Mouse (Mus musculus) retina, adult 2 months (tissue): ENCODE results near the gene Rps26.

Source experiments
- DNase-seq: peaks from one replicate; pipeline ENCODE4 v3.0.0-alpha.2; 2012; ENCODE audit warnings: low read depth, low spot score

Gene Rps26

DNA sequence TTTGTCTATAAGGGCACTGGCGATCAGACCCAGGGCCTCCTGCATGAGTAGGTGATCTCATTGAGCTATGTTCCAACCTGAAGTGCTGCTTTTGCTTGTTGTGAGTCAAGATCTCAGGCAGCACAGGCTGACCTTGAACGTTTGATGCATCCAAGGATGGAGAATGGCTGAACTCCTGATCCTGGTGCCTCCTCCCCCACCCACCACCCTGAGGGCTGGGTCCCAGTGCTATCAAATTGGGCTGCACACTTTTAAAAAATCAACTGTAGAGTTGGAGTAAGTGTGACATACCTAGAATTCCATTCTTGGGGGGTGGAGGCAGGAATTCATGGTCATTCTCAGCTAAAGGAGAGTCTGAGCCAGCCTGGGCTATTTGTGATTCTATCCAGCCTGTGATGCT lies 20.1 kb downstream of the Rps26 start:
- DNase-seq = no peak

DNA sequence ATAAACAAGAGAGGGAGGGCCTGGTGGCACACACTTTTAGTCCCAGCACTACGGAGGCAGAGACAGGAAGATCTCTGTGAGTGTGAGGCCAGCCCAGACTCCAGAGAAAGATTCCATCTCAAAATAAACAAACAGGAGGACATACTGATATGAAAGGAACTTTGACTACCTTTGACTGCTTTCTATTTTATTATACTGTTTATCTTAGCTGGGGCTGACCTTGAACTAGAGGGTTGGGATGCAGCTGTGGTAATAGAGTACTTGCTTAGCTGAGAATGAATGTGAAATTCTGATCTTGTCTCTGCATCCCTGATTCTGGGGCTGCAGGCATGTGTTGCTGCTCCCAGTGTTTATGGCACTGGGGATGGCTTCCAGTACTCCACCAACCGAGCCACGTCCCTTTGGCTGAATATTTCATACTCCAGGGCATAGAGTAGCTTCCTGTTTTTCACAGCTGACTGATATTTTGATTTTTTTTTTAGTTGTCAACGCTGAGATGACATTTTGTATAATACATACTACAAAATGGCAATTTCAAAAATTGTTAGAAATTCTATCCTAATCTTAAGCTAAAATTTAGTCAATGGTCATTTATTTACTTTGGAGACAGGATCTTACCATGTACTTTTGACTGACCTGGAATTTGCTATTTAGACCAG lies 23.9 kb downstream of the Rps26 start:
- no peak for DNase-seq

DNA sequence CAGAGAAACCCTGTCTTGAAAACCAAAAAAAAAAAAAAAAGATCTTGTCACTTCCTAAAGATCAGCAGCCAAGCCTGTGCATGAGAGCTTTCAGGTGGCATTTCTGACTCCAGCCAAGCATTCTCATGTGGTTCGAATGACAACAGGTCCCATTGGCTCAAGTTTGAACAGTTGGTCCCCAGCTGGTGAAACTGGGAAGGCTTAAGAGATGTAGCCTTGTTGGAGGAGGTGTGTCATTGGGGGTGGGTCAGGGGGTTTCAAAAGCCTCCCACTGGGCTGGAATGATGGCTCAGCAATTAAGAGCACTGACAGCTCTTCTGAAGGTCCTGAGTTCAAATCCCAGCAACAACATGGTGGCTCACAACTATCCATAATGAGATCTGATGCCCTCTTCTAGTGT lies 25.0 kb downstream of the Rps26 start:
- DNase-seq = no peak

DNA sequence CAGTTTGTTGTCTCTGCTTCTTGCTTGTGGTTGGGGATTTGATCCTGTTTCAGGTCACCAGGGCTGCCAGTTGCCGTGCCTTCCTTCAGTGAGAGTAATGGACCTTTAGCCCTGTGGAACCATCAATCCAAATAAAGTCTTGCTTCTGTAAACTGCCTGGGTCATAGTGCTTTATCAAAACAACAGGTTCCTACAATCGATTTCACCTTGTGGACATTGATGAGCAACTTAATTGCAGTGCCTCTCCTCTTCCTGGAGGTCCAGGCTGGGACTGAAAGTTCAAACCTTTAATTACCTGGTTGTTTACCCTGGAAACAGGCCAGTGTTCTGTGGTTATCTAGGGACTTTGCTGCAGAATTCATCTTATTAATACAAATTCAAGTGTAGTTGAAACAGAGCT lies 28.1 kb downstream of the Rps26 start:
- DNase-seq = no peak

DNA sequence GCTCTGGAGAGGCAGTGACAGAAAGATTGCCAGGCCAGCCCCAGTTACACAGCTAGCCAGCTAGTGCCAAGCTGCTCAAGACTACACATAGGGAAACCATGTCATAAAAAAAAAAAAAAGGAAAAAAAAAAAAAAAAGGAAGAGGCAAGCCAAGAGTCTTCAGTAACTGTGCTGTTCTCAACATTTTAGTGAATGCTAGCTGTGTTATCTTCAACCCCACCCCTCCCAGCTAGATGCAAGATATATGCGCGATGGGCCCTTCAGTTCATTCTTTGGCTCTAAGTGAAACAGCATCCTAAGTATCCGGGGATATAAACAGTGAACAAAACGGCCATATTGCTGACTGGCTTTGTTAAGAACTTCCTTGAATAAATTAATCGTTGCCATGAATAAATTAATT lies 33.8 kb downstream of the Rps26 start:
- no peak for DNase-seq

DNA sequence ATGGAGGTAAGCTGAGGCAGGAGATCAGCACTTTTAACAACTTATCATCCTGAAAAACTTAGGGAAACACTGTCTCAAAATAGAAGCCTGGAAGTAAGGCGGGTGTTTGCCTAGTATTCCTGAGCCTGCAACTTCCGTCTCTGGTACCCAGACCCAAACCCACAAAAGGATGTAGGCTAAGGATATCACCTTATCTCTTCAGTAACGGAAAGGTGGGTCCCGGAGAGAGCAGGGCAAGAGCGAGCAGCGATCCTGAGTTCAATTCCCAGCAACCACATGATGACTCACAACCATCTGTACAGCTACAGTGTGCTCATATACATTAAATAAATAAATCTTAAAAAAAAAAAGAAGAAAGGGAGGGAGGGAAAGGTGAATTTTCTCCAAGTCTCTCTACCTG lies 35.1 kb downstream of the Rps26 start:
- DNase-seq = no peak

DNA sequence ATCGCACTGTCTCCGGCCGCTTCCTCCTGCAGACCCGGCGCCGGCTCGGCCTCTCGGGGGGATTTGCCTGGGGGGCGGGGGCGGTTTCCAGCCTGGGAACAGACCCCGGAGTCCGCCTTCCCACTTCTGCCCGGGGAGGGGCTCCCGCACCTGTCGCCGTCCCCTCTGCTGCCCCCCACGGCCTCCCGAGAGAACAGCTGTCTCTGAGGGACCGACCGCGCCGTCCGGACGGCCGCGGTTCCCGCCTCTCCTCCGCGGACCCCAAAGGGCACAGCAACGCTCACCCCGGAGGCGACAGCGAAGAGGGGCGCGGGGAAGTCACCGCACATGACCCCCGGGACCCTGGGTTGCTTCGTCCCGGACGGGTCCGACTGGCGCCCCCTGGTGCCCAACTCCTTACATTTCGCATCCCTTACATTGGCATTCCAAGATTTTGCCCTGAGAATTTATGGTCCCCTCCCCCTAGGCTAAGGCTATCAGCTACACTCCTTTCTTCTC lies 36.3 kb downstream of the Rps26 start:
- DNase-seq = no peak

DNA sequence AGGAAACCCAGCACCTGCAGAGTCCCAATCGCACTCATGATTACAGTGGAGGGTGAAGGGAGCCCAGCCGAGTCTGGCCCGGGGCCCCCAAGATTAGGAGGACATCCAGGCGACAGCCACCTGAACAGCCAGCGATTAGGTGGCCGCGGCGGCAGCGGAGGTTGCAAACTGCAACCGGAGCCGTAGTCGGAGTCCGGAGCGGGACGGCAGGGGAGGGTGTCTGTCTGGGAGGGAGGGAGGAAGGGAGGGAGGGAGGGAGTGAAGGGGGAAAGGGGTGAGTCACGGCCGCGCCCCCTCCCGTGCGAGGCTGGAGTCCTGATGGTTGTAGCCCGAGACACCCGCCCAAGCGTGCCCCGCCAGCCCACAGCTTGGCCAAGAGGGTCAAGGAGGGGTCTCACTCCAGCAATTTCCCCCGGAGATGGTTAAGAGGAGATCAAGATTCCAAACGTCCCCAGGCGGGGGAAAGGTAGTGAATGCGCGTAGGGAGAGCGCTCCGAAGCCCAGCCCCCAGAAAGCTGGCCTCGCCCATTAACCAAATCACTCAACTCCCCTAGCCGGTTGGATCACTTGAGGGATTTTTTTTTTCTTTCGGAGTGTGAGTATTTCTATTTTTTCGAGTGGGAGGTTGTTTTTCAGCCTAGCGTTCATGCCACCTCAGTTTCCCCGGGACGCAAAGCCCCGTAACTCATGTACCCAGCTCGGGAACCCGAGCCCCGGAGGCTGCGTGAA lies 36.9 kb downstream of the Rps26 start, which contains the start of gene Erbb3:
TSS of gene Erbb3 (minus strand) at position 189 of the 729 bp plus-strand sequence.
- no peak for DNase-seq

DNA sequence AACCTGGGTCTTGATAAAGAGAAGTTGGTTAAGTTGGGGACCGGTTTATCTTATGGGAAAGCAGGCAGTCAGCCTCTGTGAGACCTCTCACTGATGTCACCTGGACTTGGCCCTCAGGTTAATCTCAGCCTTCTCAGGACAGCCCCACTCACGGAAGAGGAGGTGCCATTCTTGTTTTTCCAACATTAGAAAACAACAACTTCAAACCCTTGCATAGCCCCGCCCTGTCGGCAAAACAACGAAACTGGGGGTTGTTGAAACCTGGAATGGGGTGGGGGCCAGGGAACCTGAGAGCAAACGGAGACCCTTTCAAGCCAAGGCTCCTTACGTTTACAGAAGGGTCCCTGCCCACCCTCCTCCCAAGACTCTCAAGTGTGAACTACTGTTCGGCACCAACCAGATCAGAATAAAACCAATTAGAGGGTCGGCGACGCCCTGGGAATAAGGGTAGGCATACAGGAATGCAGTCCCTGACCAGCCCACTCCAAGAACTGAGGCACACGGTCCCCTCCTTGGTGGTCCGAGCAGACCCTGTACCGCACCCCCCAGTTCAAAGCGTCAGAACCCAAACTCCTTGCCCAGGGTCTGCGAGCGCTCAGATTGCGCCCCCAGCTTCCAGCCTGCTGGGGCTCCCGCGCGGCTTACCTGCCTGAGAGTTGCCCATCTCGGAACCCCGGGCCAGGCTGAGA lies 37.6 kb downstream of the Rps26 start:
- DNase-seq = no peak

DNA sequence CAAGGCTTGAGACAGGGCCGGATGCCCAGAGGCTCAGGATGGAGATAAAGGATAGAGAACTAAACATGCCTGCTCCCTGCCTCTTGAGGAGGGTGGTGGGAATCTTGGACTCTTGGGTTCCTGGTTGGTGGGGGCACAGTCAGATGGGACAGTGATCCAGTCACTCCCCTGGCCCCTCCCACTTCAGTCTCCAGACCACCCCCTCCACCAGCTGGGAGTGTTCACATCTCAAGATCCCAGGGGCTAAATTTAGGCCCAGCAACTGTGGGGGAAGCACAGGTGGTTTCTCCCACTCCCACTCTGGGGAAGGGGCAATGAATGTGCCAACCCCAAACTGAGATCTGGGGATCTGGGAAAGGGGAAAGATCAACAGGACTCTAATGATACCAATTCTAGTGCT lies 38.4 kb downstream of the Rps26 start:
- DNase-seq = no peak

DNA sequence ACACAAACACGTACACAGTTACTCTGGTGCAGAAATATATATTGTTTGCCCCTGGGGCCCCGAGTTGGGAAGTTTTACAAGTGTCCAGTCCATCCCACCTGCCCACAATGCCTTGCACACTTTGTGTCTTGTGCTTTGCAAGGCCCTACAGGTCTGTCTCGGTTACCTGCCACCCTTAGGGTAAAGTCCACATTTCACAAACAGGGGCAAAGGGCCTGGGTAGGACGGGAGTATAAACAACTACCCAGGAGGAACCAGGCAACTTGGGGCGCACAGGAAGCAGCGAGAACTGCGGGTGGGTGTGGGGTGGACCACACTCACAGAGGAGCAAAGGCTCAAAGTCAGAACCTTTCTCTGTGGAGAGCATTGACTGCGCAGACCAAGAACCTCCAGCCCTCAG lies 38.9 kb downstream of the Rps26 start:
- DNase-seq = no peak

DNA sequence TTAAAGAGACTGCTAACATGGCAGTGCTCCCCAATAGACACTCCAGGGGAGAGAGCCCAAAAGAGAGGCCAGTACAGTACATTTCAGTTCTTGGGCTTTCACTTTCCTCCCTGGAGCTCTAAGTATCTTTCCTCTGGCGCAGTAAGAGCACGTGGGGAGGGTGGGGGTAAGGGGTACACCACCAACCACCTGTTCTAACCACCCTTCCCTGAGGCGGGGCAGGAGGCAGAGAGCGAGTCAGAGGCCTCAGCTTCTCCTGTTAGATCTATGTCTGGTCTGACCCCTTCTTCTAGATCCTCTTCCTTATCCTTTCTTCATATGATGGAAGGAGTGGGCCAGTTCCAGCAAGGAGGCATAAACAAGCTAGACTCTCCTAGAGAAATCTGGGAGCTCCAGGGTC lies 39.4 kb downstream of the Rps26 start:
- no peak for DNase-seq

DNA sequence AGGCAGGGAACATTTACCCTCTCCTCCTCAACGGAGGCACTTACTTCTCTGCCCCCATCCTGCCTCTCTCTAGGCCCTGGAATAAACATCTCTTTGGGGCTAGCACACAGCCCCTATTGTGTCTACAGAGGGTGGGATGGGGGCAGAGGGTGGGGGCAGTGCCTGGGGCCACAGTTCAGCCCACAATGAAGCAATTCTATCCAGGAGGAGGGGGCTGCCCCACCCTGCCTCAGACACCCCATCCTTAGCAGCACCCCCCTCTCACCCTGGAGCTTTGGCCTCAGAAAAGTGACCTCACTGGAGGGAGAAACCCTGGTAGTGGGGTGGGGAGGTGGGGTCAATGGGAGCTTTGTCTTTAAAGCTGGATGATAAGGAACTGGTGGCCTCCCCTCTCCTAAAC lies 40.0 kb downstream of the Rps26 start:
- no peak for DNase-seq

DNA sequence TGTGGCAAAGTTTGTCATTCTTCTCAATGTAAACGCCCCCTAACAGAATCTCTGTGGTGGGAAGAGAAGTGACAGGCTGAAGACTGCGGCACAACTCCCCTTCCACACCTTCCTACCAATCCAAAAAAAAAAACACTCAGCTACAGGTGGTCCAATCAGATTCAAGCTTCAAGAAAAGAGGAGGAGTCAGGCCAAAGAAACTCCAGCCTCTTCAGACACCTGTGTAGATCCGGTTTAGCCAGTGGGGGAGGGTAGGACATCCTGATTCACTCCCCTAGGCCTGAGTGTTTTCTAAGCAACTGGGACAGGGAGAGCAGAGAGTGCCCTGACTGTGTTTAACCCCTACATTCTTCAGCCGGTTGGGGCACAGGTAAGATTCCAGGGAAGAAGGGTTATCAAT lies 42.2 kb downstream of the Rps26 start:
- no peak for DNase-seq

DNA sequence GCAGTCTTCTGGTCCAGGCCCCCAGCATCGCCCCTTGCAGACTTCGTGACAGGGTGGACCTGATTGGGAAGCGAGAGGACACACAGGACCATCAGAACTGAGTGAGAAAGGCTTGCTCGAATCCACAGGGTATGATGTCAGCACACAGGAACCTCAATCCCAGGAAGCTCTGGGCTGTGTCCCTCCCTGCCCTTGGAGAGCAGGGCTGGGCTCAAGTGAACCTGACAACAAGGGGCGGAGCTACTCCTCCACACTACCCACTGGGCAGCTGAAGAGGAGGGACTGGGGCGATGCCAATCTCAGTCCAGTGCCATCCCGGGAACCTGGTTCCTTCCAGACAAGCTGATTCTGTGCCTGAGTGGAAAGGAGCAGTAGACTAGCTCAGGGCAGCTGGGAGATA lies 42.9 kb downstream of the Rps26 start:
- DNase-seq = no peak

DNA sequence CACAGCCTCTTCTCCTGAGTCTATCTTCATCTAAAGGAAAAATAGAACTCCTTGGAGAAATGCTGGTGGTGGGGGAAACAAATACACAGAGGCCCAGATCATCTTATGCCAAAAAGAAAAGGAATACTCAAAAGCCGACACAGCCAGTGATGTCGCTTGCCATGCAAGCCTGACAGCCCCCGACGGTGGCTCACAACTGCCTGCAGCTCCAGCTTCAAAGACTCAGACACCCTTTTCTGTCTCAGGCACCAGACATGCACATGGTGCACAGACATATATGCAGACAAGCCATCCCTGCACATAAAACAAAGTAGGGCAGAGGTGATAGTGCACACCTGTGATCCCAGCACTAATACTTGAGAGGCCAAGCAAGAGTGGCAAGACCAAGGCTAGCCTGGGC lies 46.8 kb downstream of the Rps26 start:
- DNase-seq = no peak

DNA sequence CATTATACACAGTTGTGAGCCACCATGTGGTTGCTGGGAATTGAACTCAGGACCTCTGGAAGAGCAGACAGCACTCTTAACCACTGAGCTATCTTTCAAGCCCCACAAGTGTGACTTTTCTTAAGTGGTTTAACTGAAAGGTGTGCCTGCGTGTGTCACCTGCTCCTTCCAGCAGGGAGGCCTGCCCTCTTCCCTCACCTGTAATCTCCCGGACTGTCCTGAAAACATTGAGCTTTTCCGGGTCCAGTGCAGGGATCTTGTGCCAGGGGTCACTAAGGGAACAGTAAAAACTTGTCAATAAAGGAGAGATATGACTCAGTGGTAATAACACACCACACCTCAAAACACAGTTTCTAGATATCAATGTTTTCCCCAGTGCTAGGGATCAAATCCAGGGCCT lies 47.2 kb downstream of the Rps26 start:
- DNase-seq = no peak

DNA sequence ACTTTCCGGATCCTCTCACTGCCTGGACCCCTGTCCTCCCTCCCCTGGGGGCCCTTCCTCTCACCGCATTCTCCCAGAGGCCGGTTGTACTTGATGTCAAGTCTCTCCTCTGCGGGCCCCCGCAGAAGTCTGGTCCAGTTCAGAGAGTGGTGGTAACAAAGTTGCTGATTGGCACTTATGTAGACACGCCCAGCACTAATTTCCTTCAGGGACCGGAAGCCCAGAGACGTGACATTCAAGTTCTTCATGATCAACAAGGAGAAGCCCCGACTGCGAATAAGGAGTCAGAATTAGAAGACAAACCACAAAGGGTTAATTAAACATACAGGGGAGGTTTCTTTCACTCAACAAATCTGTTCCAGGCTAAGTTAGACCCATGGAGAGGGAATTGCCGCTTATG lies 48.2 kb downstream of the Rps26 start:
- no peak for DNase-seq

DNA sequence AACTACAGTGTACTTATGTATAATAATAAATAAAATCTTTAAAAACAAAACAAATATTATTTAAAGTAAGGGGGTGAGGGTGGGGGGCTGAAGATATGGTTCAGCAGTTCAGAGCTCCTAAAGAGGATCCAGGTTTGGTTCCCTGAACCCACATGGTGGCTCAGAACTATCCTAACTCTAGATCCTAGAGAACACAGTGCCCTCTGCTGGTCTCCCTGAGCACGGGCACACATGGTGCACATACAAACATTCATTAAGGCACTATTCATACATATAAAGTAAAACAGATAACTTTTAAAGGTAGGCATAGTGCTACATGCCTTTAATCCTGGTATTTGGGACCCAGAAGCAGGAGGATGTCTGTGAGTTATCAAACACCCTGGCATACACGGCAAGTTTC lies 51.5 kb downstream of the Rps26 start:
- DNase-seq = no peak
